ENCODE assay signal across 9 mouse cellular contexts in the genomic region with DNA sequence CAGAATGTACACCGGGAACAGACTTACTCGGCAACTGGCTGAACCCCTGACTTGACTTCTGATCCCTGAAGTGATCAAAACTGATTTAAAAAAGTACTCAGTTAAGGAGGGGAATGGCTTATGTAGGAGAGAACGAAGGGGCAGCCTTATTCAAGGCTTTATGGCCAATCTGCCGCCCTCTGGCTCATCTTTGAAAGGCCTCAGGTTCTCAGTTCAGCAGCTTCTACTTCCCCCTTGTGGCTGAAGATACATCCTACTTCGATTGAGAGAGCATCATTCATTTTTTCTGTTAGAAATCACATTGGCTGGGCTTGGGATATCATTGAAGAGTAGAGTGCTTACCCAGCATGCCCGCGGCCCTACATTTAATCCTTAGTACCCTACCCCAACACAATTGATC. TPM values are rescaled to one million over a fixed set of nuclear protein-coding genes. Genes with fewer than 3 reads are reported as not detected.
A peak's percentile ranks its signal among the peaks of the same experiment; 100 is the strongest.
DNase-seq lines count a peak whose midpoint lies in the region; ATAC-seq and TF ChIP-seq lines count a peak whose summit lies in the region.
"Had no signal": no experiment of that assay in that cellular context is flagged by ENCODE, and none has a peak within 500 bp of the region (broad histone marks: within the 10 kb centered on the region; RNA-seq: fewer than 3 reads in every experiment).

No protein-coding gene starts in this region.

- TF ChIP-seq POLR2A in spleen, adult 2 months (IDR thresholded peaks at IDR 0.05; ENCODE audit: low read depth, low read length) = no peak

- H3K36me3 ChIP-seq in spleen, adult 2 months (ENCODE audit: control insufficient read depth, insufficient read depth, low read length) = no peaks in the 10 kb centered on the region
- no peaks in the 10 kb centered on the region for H3K36me3 ChIP-seq in splenic B cell, adult 2 months (ENCODE audit: control insufficient read depth, insufficient read depth, low read length, poor library complexity, severe bottlenecking)

- ATAC-seq in hematopoietic stem cell, adult 5-6 weeks (replicated peaks in 1 of 2; ENCODE audit: insufficient read depth in 1 of 2, low FRiP score in 2 of 2, low TSS enrichment in 1 of 2, low read depth in 1 of 2, poor library complexity in 2 of 2, severe bottlenecking in 2 of 2) = peak; percentile 47 to 59; a peak in 3 of 4 replicates

- no peaks in the 10 kb centered on the region for H3K4me1 ChIP-seq in spleen, adult 2 months (ENCODE audit: control insufficient read depth, insufficient read depth, insufficient read length)

- intact Hi-C loops in gastrocnemius, adult 2 months (cut with DNase I) = loop anchor here (1.0 to 5.0 kb wide), 2 partner anchors 111 to 402 kb away; no protein-coding TSS in a partner anchor

- peak; percentile 24 for DNase-seq in gastrocnemius, adult 2 months
- no peak for DNase-seq in gastrocnemius, adult 8-10 months (ENCODE audit: low spot score in 2 of 2)
- peak in 1 of 2 experiments; percentile 27 for DNase-seq in spleen, adult 2 months (ENCODE audit: low read depth in 1 of 2, low spot score in 2 of 2)
- DNase-seq in spleen, postnatal 4 days (ENCODE audit: low spot score in 2 of 2) = no peak
- peak; percentile 85 for DNase-seq in splenic B cell, adult 2 months (ENCODE audit: low read depth, low spot score)
- DNase-seq in right cerebral cortex, adult 18-20 months = no peak
- no peak for DNase-seq in spleen, adult 12 weeks (ENCODE audit: low spot score)

- no peaks in the 10 kb centered on the region for H3K27me3 ChIP-seq in spleen, adult 2 months (ENCODE audit: control insufficient read depth, insufficient read depth, low read length)
- no peaks in the 10 kb centered on the region for H3K27me3 ChIP-seq in splenic B cell, adult 2 months (ENCODE audit: control insufficient read depth, insufficient read depth, low read length, poor library complexity, severe bottlenecking)

- peak; percentile 63 for TF ChIP-seq CTCF in gastrocnemius, adult 2 months (IDR thresholded peaks at IDR 0.05)
- TF ChIP-seq CTCF in spleen, adult 2 months (IDR thresholded peaks at IDR 0.05; ENCODE audit: extremely low read depth, insufficient read depth, insufficient read length, insufficient replicate concordance) = peak; percentile 44; the same call in 1 of the 2 replicates

- H3K27ac ChIP-seq in gastrocnemius, adult 2 months = no peak overlapping the region
- H3K27ac ChIP-seq in spleen, adult 2 months (ENCODE audit: insufficient read depth, low read length) = no peak overlapping the region

- 43% methylated on average over 7 of the region's 7 CpGs for WGBS in spleen, adult 2 months

- no peak overlapping the region for H3K4me3 ChIP-seq in gastrocnemius, adult 2 months
- no peak overlapping the region for H3K4me3 ChIP-seq in spleen, adult 2 months (ENCODE audit: extremely low read depth, insufficient read depth, insufficient read length)

RNA-seq across cellular contexts. Expression of gene Cd69, which starts 19.2 kb away (rescaled TPM):
- total RNA-seq in gastrocnemius, adult 2 months (2021) = not detected
- not detected for total RNA-seq in gastrocnemius, adult 8-10 months (2022)
- 4.4 and 5.0 TPM in 2 replicates for polyA plus RNA-seq in spleen, adult 2 months (2012; rRNA removed)
- 340 and 460 TPM in 2 replicates for total RNA-seq in hematopoietic stem cell, adult 5-6 weeks (2017)
- total RNA-seq: layer of hippocampus, postnatal 10 days had no signal

Comparison
In these comparisons a context has a peak if more than half of its experiments do, and no peak if none do; other contexts are left out.
1. DNase-seq: peak in gastrocnemius, adult 2 months (single experiment) and splenic B cell, adult 2 months (single experiment); none in gastrocnemius, adult 8-10 months (0 of 2), spleen, postnatal 4 days (0 of 2), right cerebral cortex, adult 18-20 months (single experiment) and spleen, adult 12 weeks (single experiment).
2. RNA of gene Cd69, which starts 19.2 kb away (total RNA-seq): 340 to 460 TPM in hematopoietic stem cell, adult 5-6 weeks; not detected in gastrocnemius, adult 2 months and not detected in gastrocnemius, adult 8-10 months; every median in the first group is over 100 times any median in the second.